Mouse (Mus musculus) activated CD4-positive, CD25-positive, alpha-beta regulatory T cell, adult 4 months (primary cell): ENCODE results near the gene 4930447C04Rik. TPM values are rescaled to one million over a fixed set of nuclear protein-coding genes. Genes with fewer than 3 reads are reported as not detected.

Experiments
- ATAC-seq: one replicate; pipeline ENCODE4 v1.8.0; 2017
- polyA plus RNA-seq, 2 experiments: library from polyadenylated mRNA; unstranded; fragments of 100-300 nt; shearing (Covaris generic); gene quantifications; one replicate each; pipeline ENCODE4 v1.2.1; 2017

4930447C04Rik gene
- polyA plus RNA-seq = under 1 TPM in 1 of 2 experiments, not detected in 1; 0.40 TPM

- ATAC-seq = no peak
Measured at GRCm38 (mm10) chr12:72940071-72940821, at the start of gene 4930447C04Rik. Gene 4930447C04Rik (minus strand): TSS chr12:72940774.

GRCm38 (mm10) chr12:72983071-72983857 lies 42.7 kb upstream of the 4930447C04Rik start:
- no peak for ATAC-seq

DNA sequence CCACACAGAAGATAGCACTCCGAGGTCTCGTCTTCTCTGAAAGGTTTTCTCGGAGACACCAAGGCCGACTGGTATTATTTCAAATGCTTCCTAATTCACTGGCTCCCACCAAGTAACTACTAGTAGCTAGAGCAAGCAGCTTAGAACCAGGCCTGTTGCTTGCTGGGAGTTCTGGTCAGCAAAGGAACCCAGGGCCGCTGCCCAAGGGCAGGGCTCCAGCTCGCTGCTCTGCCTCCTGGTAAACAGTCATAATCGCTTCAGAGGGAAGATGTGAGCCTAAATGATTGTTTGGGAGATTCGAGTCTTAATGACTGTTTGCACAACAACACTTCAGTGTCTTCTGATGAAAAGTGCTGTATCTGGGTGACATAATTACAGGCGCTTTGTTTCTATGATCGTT lies 42.0 kb upstream of the 4930447C04Rik start:
- ATAC-seq = no peak

- ATAC-seq = no peak
Measured at GRCm38 (mm10) chr12:72979236-72979635, 38.7 kb upstream of the 4930447C04Rik start.

GRCm38 (mm10) chr12:72977851-72978250 lies 37.3 kb upstream of the 4930447C04Rik start:
- ATAC-seq = no peak

DNA sequence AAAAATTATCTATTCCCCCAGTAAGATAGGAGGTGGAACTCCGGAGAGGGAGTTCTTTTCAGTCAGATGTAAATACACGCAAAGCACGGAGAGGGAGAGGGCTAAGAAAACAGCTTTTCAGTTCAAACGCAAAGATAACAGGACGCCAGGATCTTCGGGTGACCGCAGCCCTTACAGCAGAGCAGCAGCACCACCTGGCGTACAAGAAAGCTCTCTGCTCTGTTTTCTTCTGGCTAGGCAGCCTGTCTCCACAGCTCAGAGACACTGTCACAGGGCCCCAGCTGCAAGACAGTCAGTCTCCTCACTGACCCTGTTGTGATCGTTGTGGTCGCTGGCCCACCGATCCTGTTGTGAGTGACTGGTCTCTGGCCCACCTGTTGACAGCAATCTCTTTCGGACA lies 36.1 kb upstream of the 4930447C04Rik start:
- peak; percentile 68 for ATAC-seq

DNA sequence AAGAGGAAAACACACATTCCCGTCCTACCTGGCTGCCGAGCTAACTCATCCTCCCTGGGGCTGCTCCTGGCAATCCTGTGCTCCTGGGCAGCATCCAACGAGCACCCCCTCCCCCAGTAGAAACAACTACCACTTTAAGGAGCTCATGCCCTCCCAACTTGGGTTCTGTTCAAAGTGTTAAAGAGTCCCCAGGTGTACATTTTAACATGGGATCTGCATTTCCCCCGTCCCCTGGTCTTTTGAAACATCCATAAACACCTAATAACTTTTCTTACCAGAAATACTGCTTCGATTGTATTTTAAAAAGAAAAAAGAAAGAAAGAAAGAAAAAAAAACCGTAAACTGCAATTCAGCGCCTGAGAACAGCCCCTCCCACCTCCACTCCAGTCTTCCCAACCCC lies 35.6 kb upstream of the 4930447C04Rik start:
- no peak for ATAC-seq

- peak; percentile 54 for ATAC-seq
Measured at GRCm38 (mm10) chr12:72973161-72973560, 32.6 kb upstream of the 4930447C04Rik start.

DNA sequence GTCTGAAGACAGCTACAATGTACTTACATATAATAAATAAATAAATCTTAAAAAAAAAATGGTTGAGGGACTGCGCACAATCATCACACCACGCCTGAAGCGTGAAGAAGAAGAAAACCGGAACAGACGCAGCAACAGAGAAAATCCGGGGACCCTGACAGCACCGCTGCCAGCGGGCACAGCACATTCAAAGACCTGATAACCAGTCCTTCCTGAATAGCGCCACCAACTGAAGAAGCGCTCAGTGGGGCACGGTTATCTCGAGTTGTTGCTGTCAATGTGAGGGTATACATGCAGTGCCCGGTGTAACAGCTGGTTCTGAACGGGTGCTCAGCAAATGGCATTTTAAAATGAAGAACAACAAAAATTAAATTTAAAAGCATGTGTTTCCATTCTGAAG lies 30.0 kb upstream of the 4930447C04Rik start:
- no peak for ATAC-seq

GRCm38 (mm10) chr12:72967541-72967940 lies 27.0 kb upstream of the 4930447C04Rik start:
- no peak for ATAC-seq

- no peak for ATAC-seq
Measured at GRCm38 (mm10) chr12:72962761-72963160, 22.2 kb upstream of the 4930447C04Rik start.

DNA sequence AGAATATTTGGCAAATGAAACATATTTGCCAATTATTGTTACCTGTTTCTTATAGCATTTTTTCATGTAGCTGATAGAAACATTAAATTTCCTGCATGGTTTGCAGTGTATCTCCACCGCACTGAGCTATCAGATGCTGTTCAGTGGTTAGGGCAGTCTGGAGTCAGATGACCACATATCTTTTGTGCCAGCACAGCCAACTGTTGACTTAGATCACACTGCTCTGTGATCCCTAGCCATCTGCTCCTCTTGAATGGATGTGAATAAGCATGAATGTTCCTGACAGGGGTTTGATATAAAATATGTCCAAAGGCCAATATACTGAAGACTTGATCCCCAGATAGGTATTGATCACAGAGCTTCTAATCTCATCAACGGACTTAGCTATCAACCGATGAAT lies 17.9 kb upstream of the 4930447C04Rik start:
- no peak for ATAC-seq

GRCm38 (mm10) chr12:72957829-72958424 lies 17.4 kb upstream of the 4930447C04Rik start:
- ATAC-seq = no peak

DNA sequence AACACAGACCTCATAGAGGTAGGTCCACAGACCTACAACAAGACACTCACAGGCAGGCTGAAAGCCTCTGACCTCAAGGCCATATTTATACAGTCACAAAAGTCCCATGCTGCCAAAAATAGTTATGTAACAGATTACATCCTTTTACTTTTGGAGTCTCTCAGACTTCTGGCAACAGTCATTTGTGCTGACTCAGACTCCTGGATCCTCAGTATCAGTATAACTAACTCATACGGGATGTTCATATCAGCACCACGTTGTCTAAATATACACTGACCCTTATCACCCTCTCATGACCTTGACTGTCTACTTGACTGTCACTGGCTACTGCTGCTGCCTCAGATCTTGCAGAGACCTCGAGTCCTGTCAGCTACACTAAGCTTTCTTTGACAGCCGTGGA lies 14.3 kb upstream of the 4930447C04Rik start:
- ATAC-seq = no peak

DNA sequence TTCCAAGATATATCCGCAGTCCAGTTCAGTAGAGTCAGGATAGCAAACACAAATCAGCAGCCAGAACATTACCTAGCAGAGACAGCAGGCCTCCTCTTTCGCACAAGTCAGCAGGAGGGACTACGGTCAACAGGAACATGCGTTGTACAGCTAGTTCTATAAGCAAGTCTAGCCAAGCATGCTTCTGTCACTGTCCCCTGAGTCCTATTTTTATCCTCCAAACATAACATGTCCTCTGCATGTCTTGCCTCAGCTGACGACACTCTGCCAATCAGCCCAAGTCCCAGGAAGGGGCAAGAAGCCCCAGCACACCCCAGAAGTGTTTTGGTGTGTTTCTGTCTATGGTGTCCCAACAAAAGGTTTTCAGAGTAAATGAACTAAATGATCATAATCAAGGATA lies 13.3 kb upstream of the 4930447C04Rik start:
- ATAC-seq = no peak

DNA sequence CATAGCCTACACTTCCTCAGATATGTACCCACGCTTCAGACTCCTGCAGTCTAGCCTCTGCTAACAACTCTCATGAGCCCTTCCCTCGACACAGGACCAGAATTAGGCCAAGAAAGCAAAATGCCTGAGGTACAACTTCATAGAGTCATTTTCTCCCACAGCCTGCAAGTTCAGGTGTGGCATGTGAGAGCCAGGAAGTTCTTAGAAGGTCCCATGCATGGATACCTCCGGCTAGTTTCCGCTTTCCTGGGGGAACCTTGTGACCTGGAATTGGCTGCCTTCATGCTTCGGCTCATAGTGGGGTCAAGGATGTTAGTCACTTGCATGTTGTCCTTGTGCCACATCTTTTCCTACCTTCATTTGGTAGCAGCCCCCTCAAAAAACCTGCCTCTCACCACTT lies 12.5 kb upstream of the 4930447C04Rik start:
- no peak for ATAC-seq

- no peak for ATAC-seq
Measured at GRCm38 (mm10) chr12:72947335-72947734, 6.8 kb upstream of the 4930447C04Rik start.

- no peak for ATAC-seq
Measured at GRCm38 (mm10) chr12:72946805-72947204, 6.2 kb upstream of the 4930447C04Rik start.

DNA sequence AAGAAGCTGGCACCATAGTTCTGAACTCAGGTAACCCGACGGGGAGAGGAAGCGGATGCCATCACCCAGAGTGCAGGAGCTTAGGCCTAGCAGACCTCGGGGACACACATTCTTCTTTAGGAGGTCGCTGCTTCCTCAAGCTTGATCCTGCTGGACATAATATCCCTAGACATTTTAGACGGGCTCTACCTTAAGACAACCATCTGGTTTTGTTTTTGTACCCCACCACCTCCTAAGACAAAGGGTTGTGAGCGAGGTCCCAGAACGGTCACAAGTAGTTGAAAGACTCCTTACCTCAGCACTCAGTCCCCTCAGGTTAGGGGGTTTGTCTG lies 5.5 kb upstream of the 4930447C04Rik start:
- no peak for ATAC-seq

GRCm38 (mm10) chr12:72945301-72946063 lies 4.9 kb upstream of the 4930447C04Rik start:
- ATAC-seq = no peak

DNA sequence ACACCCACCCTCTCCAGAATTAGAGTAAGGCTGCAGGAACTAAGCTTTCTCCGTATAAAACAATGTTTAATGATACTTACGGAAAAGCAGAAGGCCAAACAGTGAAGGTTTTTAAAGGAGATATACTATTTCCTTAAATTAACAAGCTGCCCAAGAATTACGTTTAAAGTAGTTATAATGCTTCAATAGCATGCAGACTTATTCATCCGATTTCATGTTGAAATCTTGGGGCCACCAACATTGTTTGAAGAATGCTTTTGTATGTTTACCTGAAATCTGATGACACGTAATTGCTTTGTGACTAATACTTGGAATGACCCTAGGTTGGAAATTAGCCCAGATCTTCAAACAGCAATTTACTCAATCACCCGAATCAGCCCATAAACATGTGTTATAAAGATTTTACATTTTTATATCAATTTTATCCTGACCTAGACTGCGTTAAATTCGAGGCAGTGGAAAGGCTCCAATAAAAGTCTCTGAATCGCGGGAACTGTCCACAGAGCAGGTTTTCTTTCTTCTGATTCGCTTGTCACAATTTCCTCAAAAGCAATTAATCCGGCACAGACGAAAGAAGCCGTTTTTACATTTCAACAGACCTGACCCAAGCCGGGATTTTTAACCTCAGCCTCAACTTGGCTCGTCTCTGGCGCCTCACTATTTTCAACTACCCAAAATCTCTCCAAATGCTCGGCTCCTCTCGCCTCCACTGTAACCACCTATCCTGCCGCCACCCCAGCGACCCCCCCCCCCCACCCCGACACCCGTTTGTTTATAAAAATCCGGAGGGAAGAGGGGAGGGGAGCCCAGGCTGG lies 4.0 kb upstream of the 4930447C04Rik start:
- ATAC-seq = no peak

- no peak for ATAC-seq
Measured at GRCm38 (mm10) chr12:72943574-72944110, 3.1 kb upstream of the 4930447C04Rik start.
